Comparison of ENCODE assay signal across 1 mouse cellular context in the genomic region with DNA sequence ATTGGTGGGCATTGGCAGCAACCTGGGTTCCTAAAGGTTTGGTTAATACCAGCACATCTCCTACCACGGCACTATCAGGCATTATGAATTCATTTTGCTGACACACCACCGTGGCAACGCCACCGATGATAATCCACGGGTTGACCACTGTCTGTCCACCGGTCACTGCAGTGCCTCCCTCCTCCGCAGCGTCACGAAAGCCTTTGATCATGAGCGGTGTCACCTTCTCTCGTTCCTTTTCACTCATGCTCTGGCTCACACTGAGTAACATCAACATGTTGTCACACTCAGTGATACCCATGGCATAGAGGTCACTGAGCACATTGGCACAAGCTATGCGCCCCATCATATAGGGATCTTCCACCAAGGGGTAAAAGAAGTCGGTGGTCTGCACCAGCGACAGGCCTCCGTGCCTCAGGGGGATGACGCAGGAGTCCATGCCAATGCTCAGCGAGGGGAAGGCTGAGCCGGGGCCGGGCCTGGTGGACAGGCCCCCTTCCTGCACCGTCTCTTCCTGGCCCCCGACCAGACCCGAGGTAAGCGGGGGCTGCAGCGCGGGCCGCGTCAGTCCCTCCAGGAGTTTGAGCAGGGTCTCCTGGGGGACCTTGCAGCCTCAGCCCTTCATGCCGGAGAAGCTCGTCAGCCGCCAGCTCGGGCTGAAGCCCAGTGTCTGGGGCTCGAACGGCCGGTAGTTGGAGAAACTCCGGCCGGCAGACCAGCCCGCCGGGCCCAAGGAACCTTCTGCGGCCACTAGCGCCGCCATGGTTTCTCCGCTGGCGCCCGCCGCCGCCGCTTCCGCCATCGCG.
A peak's percentile ranks its signal among the peaks of the same experiment; 100 is the strongest.
TF ChIP-seq lines count a peak whose summit lies in the region.

No protein-coding gene starts in this region.

TF ChIP-seq in MEL, 35 proteins besides CTCF, POLR2A, EP300 and RAD21:
- no peak for TF ChIP-seq MAZ (IDR thresholded peaks at IDR 0.05; ENCODE audit: low read depth, low read length)
- no peak for TF ChIP-seq ZKSCAN1 (IDR thresholded peaks at IDR 0.05; ENCODE audit: low read depth, low read length)
- TF ChIP-seq TCF12 (IDR thresholded peaks at IDR 0.05; ENCODE audit: low read depth, low read length) = no peak
- no peak for TF ChIP-seq UBTF (IDR thresholded peaks at IDR 0.05; ENCODE audit: borderline replicate concordance, insufficient read depth, low read depth, low read length)
- peak; percentile 79; the same call in 1 of the 2 replicates for TF ChIP-seq POLR2AphosphoS5 (IDR thresholded peaks at IDR 0.05; ENCODE audit: borderline replicate concordance, low read depth, low read length)
- TF ChIP-seq MXI1 (IDR thresholded peaks at IDR 0.05; ENCODE audit: low read depth, low read length) = no peak
- TF ChIP-seq POLR2AphosphoS2 (IDR thresholded peaks at IDR 0.05; ENCODE audit: low read length) = no peak
- 0 out of 2 replicates have a peak, but pooled peaks have one; percentile 5 for TF ChIP-seq ETS1 (IDR thresholded peaks at IDR 0.05; ENCODE audit: low read depth, low read length)
- no peak for TF ChIP-seq ZNF384 (IDR thresholded peaks at IDR 0.05; ENCODE audit: low read depth, low read length)
- TF ChIP-seq USF2 (IDR thresholded peaks at IDR 0.05; ENCODE audit: borderline replicate concordance in 1 of 2, insufficient read depth in 1 of 2, low read depth in 1 of 2, low read length in 2 of 2) = no peak
- no peak for TF ChIP-seq GATA1 (IDR thresholded peaks at IDR 0.05; ENCODE audit: low read depth, low read length)
- TF ChIP-seq CHD1 (IDR thresholded peaks at IDR 0.05; ENCODE audit: low read depth, low read length) = 0 out of 2 replicates have a peak, but pooled peaks have one; percentile 24
- TF ChIP-seq ZC3H11A (IDR thresholded peaks at IDR 0.05; ENCODE audit: low read depth, low read length) = no peak
- TF ChIP-seq HCFC1 (IDR thresholded peaks at IDR 0.05; ENCODE audit: low read depth, low read length) = no peak
- no peak for TF ChIP-seq KAT2A (conservative IDR thresholded peaks at IDR 0.05; ENCODE audit: low read depth, low read length)
